Mouse (Mus musculus): Measurements from ENCODE around the gene Prkag3. TPM values are rescaled to one million over a fixed set of nuclear protein-coding genes. Genes with fewer than 3 reads are reported as not detected.
A peak's percentile ranks its signal among the peaks of the same experiment; 100 is the strongest.

Gene Prkag3
- polyA plus RNA-seq, 1 experiment from 2014 or later: 0.28 TPM

GRCm38 (mm10) chr1:74709566-74709965 lies 39.5 kb downstream of the Prkag3 start:
- no peak overlapping the region for H3K9ac ChIP-seq
- no peaks in the 10 kb centered on the region for H3K9me3 ChIP-seq
- no peaks in the 10 kb centered on the region for H3K27me3 ChIP-seq (replicated peaks)
- ATAC-seq (ENCODE audit: insufficient read depth, low FRiP score, low read depth): no peak
- no peak overlapping the region for H3K4me2 ChIP-seq
- H3K4me1 ChIP-seq: 0 out of 2 replicates have a peak, but pooled peaks cover 9% of the 10 kb centered on the region
- 37% methylated on average over 6 of the region's 6 CpGs for WGBS
- no peak overlapping the region for H3K4me3 ChIP-seq (replicated peaks)
- H3K27ac ChIP-seq: no peak overlapping the region
- H3K36me3 ChIP-seq: no peaks in the 10 kb centered on the region

- 50% methylated on average over 5 of the region's 5 CpGs for WGBS
- Histone ChIP-seq H3K4me2 (no peak overlapping the region), H3K4me1 (no peaks in the 10 kb centered on the region), H3K4me3 (replicated peaks) (no peak overlapping the region), H3K27me3 (replicated peaks) (no peaks in the 10 kb centered on the region), H3K36me3 (peaks cover 5% of the 10 kb centered on the region; the same call in 1 of the 2 replicates), H3K27ac (peak overlapping the region; percentile 42; the same call in 1 of the 2 replicates), H3K9me3 (no peaks in the 10 kb centered on the region), H3K9ac (no peak overlapping the region)
- ATAC-seq (ENCODE audit: insufficient read depth, low FRiP score, low read depth): no peak
Observed at GRCm38 (mm10) chr1:74705016-74705415, 44.0 kb downstream of the Prkag3 start.

DNA sequence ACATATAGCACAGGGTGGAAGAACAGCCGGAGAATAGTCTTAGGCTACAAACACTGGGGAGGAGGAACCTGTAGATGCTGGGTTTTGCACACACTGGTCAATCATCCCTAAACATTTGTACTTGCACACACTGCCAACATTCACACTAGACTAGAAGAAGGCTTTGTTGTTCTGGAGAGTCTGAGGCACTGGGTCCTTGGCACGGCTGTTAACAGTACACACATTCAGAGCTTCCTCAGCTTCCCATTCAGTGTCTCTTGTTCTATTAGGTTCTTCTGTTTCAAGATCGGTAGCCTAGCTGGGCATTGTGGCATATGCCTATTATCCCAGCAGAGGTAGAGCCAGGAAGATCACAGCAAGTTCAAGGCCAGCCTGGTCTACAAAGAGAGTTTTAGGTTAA lies 44.9 kb downstream of the Prkag3 start:
- H3K36me3 ChIP-seq: peaks cover 6% of the 10 kb centered on the region; the same call in 1 of the 2 replicates
- H3K9ac ChIP-seq: no peak overlapping the region
- H3K4me1 ChIP-seq: no peaks in the 10 kb centered on the region
- no peak overlapping the region for H3K27ac ChIP-seq
- H3K27me3 ChIP-seq (replicated peaks): no peaks in the 10 kb centered on the region
- no peak overlapping the region for H3K4me3 ChIP-seq (replicated peaks)
- 84% methylated on average over 3 of the region's 3 CpGs for WGBS
- no peak overlapping the region for H3K4me2 ChIP-seq
- no peak for ATAC-seq (ENCODE audit: insufficient read depth, low FRiP score, low read depth)
- no peaks in the 10 kb centered on the region for H3K9me3 ChIP-seq

- WGBS: 81% methylated on average over 6 of the region's 6 CpGs
- no peak for ATAC-seq (ENCODE audit: insufficient read depth, low FRiP score, low read depth)
Observed at GRCm38 (mm10) chr1:74702142-74702553, 46.9 kb downstream of the Prkag3 start.

GRCm38 (mm10) chr1:74698791-74699190 lies 50.2 kb downstream of the Prkag3 start:
- ATAC-seq (ENCODE audit: insufficient read depth, low FRiP score, low read depth): no peak
- 76% methylated on average over 1 of the region's 1 CpGs for WGBS
- no peak overlapping the region for H3K27ac ChIP-seq
- H3K9ac ChIP-seq: no peak overlapping the region
- no peak overlapping the region for H3K4me3 ChIP-seq (replicated peaks)
- peaks cover 21% of the 10 kb centered on the region for H3K36me3 ChIP-seq
- H3K27me3 ChIP-seq (replicated peaks): no peaks in the 10 kb centered on the region
- H3K4me1 ChIP-seq: no peaks in the 10 kb centered on the region
- H3K4me2 ChIP-seq: no peak overlapping the region
- no peaks in the 10 kb centered on the region for H3K9me3 ChIP-seq

More at GRCm38 (mm10) chr1:74702142-74702553, 46.9 kb downstream of the Prkag3 start:
- Histone ChIP-seq H3K4me2 (no peak overlapping the region), H3K27ac (no peak overlapping the region), H3K4me3 (replicated peaks) (no peak overlapping the region), H3K36me3 (peaks cover 8% of the 10 kb centered on the region), H3K27me3 (replicated peaks) (no peaks in the 10 kb centered on the region), H3K9me3 (no peaks in the 10 kb centered on the region), H3K4me1 (no peaks in the 10 kb centered on the region), H3K9ac (no peak overlapping the region)

DNA sequence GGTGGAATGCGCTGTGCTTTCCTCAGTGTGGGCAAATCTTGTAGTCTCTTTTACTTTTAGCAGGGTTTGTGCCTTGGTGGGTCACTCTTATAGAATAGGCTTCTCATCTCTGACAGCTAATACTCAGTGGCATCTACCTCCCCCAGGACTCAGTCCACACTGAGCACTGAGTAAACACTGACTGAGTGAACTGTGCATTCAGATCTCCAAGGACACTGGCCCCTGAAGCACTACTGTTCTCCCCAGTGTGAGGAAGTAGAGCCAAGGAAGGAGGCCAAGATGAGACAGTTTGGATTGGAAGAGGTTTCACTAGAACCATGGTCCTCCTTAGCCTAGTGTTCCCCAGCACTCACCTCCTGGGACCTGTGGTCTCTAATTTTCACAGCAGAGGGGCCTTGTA lies 50.7 kb downstream of the Prkag3 start:
- ATAC-seq (ENCODE audit: insufficient read depth, low FRiP score, low read depth): no peak
- Histone ChIP-seq H3K9me3 (no peaks in the 10 kb centered on the region), H3K4me1 (no peaks in the 10 kb centered on the region), H3K4me3 (replicated peaks) (no peak overlapping the region), H3K27ac (no peak overlapping the region), H3K4me2 (no peak overlapping the region), H3K27me3 (replicated peaks) (no peaks in the 10 kb centered on the region), H3K9ac (no peak overlapping the region), H3K36me3 (peaks cover 24% of the 10 kb centered on the region)
- 95% methylated on average over 1 of the region's 1 CpGs for WGBS

DNA sequence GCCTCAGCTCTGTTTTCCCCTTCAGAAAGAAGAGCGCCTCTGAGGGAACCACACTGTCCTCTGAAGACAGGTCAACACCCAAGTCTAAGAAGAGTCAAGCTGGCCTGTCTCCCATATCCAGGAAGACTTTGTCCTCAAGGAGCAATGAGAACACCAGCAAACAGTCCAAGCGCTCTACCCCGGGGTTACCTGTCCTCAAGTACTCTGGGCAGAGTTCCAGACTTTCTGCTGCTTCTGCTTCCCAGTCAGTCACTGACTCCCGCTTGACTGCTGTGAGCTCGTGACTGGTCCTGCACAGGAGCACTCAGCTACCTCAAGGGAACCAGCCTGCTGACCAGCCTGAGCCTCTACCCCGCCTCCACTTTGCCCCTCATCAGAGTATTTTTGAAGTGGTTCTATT lies 51.6 kb downstream of the Prkag3 start:
- no peak for ATAC-seq (ENCODE audit: insufficient read depth, low FRiP score, low read depth)
- Histone ChIP-seq H3K9me3 (no peaks in the 10 kb centered on the region), H3K4me3 (replicated peaks) (no peak overlapping the region), H3K4me1 (no peaks in the 10 kb centered on the region), H3K27me3 (replicated peaks) (no peaks in the 10 kb centered on the region), H3K9ac (no peak overlapping the region), H3K36me3 (peaks cover 24% of the 10 kb centered on the region), H3K27ac (no peak overlapping the region), H3K4me2 (no peak overlapping the region)
- 91% methylated on average over 6 of the region's 6 CpGs for WGBS

- ATAC-seq (ENCODE audit: insufficient read depth, low FRiP score, low read depth): no peak
Observed at GRCm38 (mm10) chr1:74695836-74696235, 53.2 kb downstream of the Prkag3 start.

DNA sequence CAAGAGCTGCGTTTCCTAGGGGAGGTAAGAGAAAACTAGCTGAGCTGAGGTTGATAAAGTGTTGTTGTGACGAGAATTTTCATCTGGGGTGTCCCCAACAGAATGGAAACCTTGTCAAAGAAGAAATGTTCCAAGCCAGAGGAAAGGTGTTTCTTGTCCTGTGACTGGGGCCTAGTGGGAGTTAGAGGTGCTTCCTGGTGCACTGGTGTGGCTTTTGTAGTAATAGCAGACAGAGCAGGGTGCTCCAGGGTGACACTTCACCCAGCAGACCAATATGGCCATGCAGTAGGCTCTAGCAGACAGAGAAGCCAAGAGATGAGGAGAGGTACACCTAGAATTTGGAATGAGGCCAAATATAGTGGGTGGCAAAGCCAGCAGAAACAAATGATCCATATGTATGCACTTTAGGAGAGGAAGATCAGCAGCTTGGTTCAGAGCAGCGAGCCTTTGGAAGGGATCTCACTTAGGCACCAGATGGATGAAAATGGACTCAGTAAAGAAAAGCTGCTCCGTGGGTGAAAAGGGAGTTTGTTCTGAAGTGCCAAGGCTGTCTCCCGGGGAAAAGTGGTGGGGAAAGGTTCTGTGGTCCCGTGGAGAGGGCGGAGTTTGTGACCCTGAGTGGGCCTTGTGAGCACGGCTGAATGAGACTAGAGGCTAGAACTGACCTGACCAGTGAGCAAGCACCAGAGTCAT lies 55.0 kb downstream of the Prkag3 start:
- Histone ChIP-seq H3K9ac (no peak overlapping the region), H3K4me3 (replicated peaks) (no peak overlapping the region), H3K36me3 (peaks cover 32% of the 10 kb centered on the region), H3K4me1 (no peaks in the 10 kb centered on the region), H3K27me3 (replicated peaks) (no peaks in the 10 kb centered on the region), H3K27ac (no peak overlapping the region), H3K4me2 (no peak overlapping the region), H3K9me3 (no peaks in the 10 kb centered on the region)
- no peak for ATAC-seq (ENCODE audit: insufficient read depth, low FRiP score, low read depth)
- 90% methylated on average over 8 of the region's 8 CpGs for WGBS

More at GRCm38 (mm10) chr1:74695836-74696235, 53.2 kb downstream of the Prkag3 start:
- peaks cover 30% of the 10 kb centered on the region for H3K36me3 ChIP-seq
- no peaks in the 10 kb centered on the region for H3K9me3 ChIP-seq
- WGBS: 87% methylated on average over 4 of the region's 4 CpGs
- no peak overlapping the region for H3K9ac ChIP-seq
- no peak overlapping the region for H3K4me2 ChIP-seq
- no peak overlapping the region for H3K4me3 ChIP-seq (replicated peaks)
- no peaks in the 10 kb centered on the region for H3K4me1 ChIP-seq
- no peak overlapping the region for H3K27ac ChIP-seq
- H3K27me3 ChIP-seq (replicated peaks): no peaks in the 10 kb centered on the region

Other genes starting within 250 kb of the Prkag3 start
- 51.1 and 57.6 TPM in 2 replicates for gene Cnot9, start 243.2 kb downstream of the Prkag3 start, polyA plus RNA-seq (2015; fragmentation: Nextera tagmentation; extraction: Ambion mirVana)
- 0.69 and 1.1 TPM in 2 replicates for gene Plcd4, start 206.3 kb downstream of the Prkag3 start, polyA plus RNA-seq (2015; fragmentation: Nextera tagmentation; extraction: Ambion mirVana)
- 24.1 and 26.6 TPM in 2 replicates for gene Usp37, start 204.9 kb downstream of the Prkag3 start, polyA plus RNA-seq (2015; fragmentation: Nextera tagmentation; extraction: Ambion mirVana)
- gene Zfp142, start 161.0 kb downstream of the Prkag3 start, polyA plus RNA-seq (2015; fragmentation: Nextera tagmentation; extraction: Ambion mirVana): 5.8 and 5.9 TPM in 2 replicates
- gene Bcs1l, start 160.9 kb downstream of the Prkag3 start, polyA plus RNA-seq (2015; fragmentation: Nextera tagmentation; extraction: Ambion mirVana): 16.5 and 17.1 TPM in 2 replicates
- 31.4 and 31.8 TPM in 2 replicates for gene Rnf25, start 147.8 kb downstream of the Prkag3 start, polyA plus RNA-seq (2015; fragmentation: Nextera tagmentation; extraction: Ambion mirVana)
- gene Stk36, start 147.8 kb downstream of the Prkag3 start, polyA plus RNA-seq (2015; fragmentation: Nextera tagmentation; extraction: Ambion mirVana): 3.3 and 5.9 TPM in 2 replicates
- gene Ttll4, start 87.5 kb downstream of the Prkag3 start, polyA plus RNA-seq (2015; fragmentation: Nextera tagmentation; extraction: Ambion mirVana): 9.1 and 9.4 TPM in 2 replicates
- gene Cyp27a1, start 35.6 kb downstream of the Prkag3 start, polyA plus RNA-seq (2015; fragmentation: Nextera tagmentation; extraction: Ambion mirVana): 6.1 and 7.9 TPM in 2 replicates
- 1.4 and 1.8 TPM in 2 replicates for gene Wnt6, start 22.7 kb upstream of the Prkag3 start, polyA plus RNA-seq (2015; fragmentation: Nextera tagmentation; extraction: Ambion mirVana)
- 2.6 and 3.5 TPM in 2 replicates for gene Wnt10a, start 42.3 kb upstream of the Prkag3 start, polyA plus RNA-seq (2015; fragmentation: Nextera tagmentation; extraction: Ambion mirVana)
- 0.18 TPM in 2 replicates for gene Cdk5r2, start 105.7 kb upstream of the Prkag3 start, polyA plus RNA-seq (2015; fragmentation: Nextera tagmentation; extraction: Ambion mirVana)
- 1.6 TPM in 2 replicates for gene Fev, start 136.2 kb upstream of the Prkag3 start, polyA plus RNA-seq (2015; fragmentation: Nextera tagmentation; extraction: Ambion mirVana)
- gene Cryba2, start 143.9 kb upstream of the Prkag3 start, polyA plus RNA-seq (2015; fragmentation: Nextera tagmentation; extraction: Ambion mirVana): 2.2 and 3.9 TPM in 2 replicates
- gene Cfap65, start 186.4 kb upstream of the Prkag3 start, polyA plus RNA-seq (2015; fragmentation: Nextera tagmentation; extraction: Ambion mirVana): 0.06 TPM in 1 of 2 replicates, not detected in the other
- gene Ihh, start 202.5 kb upstream of the Prkag3 start, polyA plus RNA-seq (2015; fragmentation: Nextera tagmentation; extraction: Ambion mirVana): 24.3 and 31.0 TPM in 2 replicates

Data from stomach, embryonic 15.5 days (tissue).